Mouse (Mus musculus): Measurements from ENCODE around the gene Kbtbd12. TPM values are rescaled to one million over a fixed set of nuclear protein-coding genes. Genes with fewer than 3 reads are reported as not detected.

Kbtbd12 gene
- total and polyA plus RNA-seq, 2 experiments from 2014 or later, result 0.34 to 0.68 TPM

DNA sequence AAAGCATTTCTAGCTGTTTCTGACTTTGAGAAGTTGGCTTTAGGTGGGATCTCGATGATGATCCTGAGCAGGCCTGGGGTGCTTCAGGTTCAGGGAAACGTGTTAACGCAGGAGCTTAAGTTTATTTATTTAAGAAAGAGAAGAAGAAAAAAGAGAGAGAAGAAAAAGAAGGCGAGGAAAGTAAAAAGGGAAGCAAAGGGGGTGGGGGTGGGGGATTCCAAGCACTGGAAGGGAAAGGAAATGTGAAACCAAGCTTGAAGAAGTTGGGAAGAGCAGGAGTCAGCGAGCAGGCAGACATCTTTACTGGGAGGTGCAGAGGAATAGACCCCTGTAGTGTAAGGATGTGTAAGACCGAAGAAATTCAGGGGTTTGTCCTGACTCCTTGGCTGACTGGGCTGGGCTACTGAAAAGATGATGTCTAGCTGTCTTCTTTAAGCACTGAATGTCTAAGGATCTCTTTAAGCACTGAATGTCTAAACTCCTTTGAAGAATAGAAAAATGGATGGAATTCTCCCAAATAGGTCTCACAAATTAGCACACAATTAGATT, 1.7 kb upstream of the Kbtbd12 start:
- 42% methylated on average over 6 of the region's 6 CpGs for WGBS
- Histone ChIP-seq H3K27me3 (ENCODE audit: insufficient read depth, low read length) (no peaks in the 10 kb centered on the region), H3K4me3 (ENCODE audit: low read length) (no peak overlapping the region), H3K4me1 (ENCODE audit: insufficient read depth, low read length) (peaks cover 13% of the 10 kb centered on the region; the same call in 1 of the 2 replicates), H3K36me3 (ENCODE audit: insufficient read depth, low read length) (no peaks in the 10 kb centered on the region), H3K4me2 (ENCODE audit: low read depth, low read length) (peak overlapping the region; percentile 45), H3K9me3 (ENCODE audit: low read length) (peaks cover 4% of the 10 kb centered on the region; the same call in 1 of the 2 replicates), H3K9ac (replicated peaks; ENCODE audit: low read length) (no peak overlapping the region), H3K27ac (peak overlapping the region; percentile 27; the same call in 1 of the 2 replicates)
- TF ChIP-seq CTCF (IDR thresholded peaks at IDR 0.05; ENCODE audit: low read depth), result no peak
- no peak for ATAC-seq
- no peak for DNase-seq (ENCODE audit: low spot score)

- Histone ChIP-seq H3K4me1 (ENCODE audit: insufficient read depth, low read length) (peaks cover 13% of the 10 kb centered on the region; the same call in 1 of the 2 replicates), H3K36me3 (ENCODE audit: insufficient read depth, low read length) (no peaks in the 10 kb centered on the region), H3K27ac (0 out of 2 replicates have a peak overlapping the region, but pooled peaks have one; percentile 27), H3K27me3 (ENCODE audit: insufficient read depth, low read length) (no peaks in the 10 kb centered on the region), H3K9ac (replicated peaks; ENCODE audit: low read length) (no peak overlapping the region), H3K4me2 (ENCODE audit: low read depth, low read length) (no peak overlapping the region), H3K4me3 (ENCODE audit: low read length) (no peak overlapping the region), H3K9me3 (ENCODE audit: low read length) (peaks cover 4% of the 10 kb centered on the region; the same call in 1 of the 2 replicates)
- TF ChIP-seq CTCF (IDR thresholded peaks at IDR 0.05; ENCODE audit: low read depth), result no peak
- ATAC-seq (no peak), DNase-seq (ENCODE audit: low spot score) (no peak)
- WGBS, result 41% methylated on average over 1 of the region's 1 CpGs
Measured at GRCm38 (mm10) chr6:88638917-88639316, 1.2 kb upstream of the Kbtbd12 start.

- H3K27me3 ChIP-seq (ENCODE audit: insufficient read depth, low read length), result no peaks in the 10 kb centered on the region
- no peak overlapping the region for H3K4me3 ChIP-seq (ENCODE audit: low read length)
- ATAC-seq (no peak), DNase-seq (ENCODE audit: low spot score) (no peak)
- H3K27ac ChIP-seq, result no peak overlapping the region
- H3K4me1 ChIP-seq (ENCODE audit: insufficient read depth, low read length), result peaks cover 13% of the 10 kb centered on the region; the same call in 1 of the 2 replicates
- WGBS, result 93% methylated on average over 6 of the region's 6 CpGs
- TF ChIP-seq CTCF (IDR thresholded peaks at IDR 0.05; ENCODE audit: low read depth), result no peak
- H3K4me2 ChIP-seq (ENCODE audit: low read depth, low read length), result no peak overlapping the region
- H3K9ac ChIP-seq (replicated peaks; ENCODE audit: low read length), result no peak overlapping the region
- no peaks in the 10 kb centered on the region for H3K36me3 ChIP-seq (ENCODE audit: insufficient read depth, low read length)
- H3K9me3 ChIP-seq (ENCODE audit: low read length), result peaks cover 4% of the 10 kb centered on the region; the same call in 1 of the 2 replicates
Measured at GRCm38 (mm10) chr6:88635881-88636754, 1.6 kb downstream of the Kbtbd12 start.

DNA sequence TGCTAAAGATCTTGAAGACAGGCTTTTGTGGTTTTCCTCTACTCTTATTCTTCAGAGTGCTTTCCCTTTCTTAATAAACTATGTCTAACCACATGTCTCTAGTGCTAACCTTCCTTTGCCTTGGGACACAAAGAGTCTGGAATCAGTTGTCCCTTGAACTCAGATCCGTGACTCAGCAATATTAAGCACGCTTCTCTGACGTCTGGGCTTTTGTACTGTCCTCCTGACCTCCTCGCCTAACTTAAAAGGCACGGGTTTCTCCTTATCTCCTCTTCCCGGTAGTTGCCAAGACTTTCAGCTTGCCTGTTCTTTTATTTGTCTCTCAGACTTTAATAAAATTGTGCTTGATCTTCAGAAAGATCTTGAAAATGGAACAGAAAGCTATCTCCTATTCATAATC, 6.5 kb downstream of the Kbtbd12 start:
- Histone ChIP-seq H3K4me1 (ENCODE audit: insufficient read depth, low read length) (no peaks in the 10 kb centered on the region; the same call in 1 of the 2 replicates), H3K9me3 (ENCODE audit: low read length) (no peaks in the 10 kb centered on the region), H3K27me3 (ENCODE audit: insufficient read depth, low read length) (no peaks in the 10 kb centered on the region), H3K4me2 (ENCODE audit: low read depth, low read length) (no peak overlapping the region), H3K9ac (replicated peaks; ENCODE audit: low read length) (no peak overlapping the region), H3K27ac (no peak overlapping the region), H3K4me3 (ENCODE audit: low read length) (no peak overlapping the region), H3K36me3 (ENCODE audit: insufficient read depth, low read length) (no peaks in the 10 kb centered on the region)
- 73% methylated on average over 6 of the region's 6 CpGs for WGBS
- DNase-seq (ENCODE audit: low spot score) (no peak), ATAC-seq (no peak)
- TF ChIP-seq CTCF (IDR thresholded peaks at IDR 0.05; ENCODE audit: low read depth), result no peak

DNA sequence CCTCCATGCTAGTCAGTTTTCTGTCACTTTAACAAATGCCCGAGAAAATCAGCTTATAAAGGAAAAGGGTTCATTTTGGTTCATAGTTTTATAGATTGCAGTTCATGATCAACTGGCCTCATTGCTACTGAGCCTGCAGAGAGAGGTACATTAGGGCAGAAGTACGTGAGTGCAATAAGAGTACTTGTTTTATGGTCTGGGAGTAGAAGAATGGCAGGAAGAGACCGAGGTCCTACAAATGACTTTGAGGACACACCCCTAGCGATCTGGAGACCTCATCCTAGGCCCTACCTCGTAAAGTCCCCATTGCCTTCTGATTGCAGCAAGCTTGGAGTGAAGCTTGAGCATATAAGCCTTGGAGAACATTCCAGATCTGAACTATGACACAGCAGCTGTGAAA, 7.2 kb downstream of the Kbtbd12 start:
- DNase-seq (ENCODE audit: low spot score) (no peak), ATAC-seq (no peak)
- no peak overlapping the region for H3K27ac ChIP-seq
- no peak overlapping the region for H3K4me3 ChIP-seq (ENCODE audit: low read length)
- H3K27me3 ChIP-seq (ENCODE audit: insufficient read depth, low read length), result no peaks in the 10 kb centered on the region
- WGBS, result 79% methylated on average over 5 of the region's 5 CpGs
- no peak overlapping the region for H3K9ac ChIP-seq (replicated peaks; ENCODE audit: low read length)
- H3K4me1 ChIP-seq (ENCODE audit: insufficient read depth, low read length), result no peaks in the 10 kb centered on the region; the same call in 1 of the 2 replicates
- H3K9me3 ChIP-seq (ENCODE audit: low read length), result no peaks in the 10 kb centered on the region
- no peaks in the 10 kb centered on the region for H3K36me3 ChIP-seq (ENCODE audit: insufficient read depth, low read length)
- no peak for TF ChIP-seq CTCF (IDR thresholded peaks at IDR 0.05; ENCODE audit: low read depth)
- no peak overlapping the region for H3K4me2 ChIP-seq (ENCODE audit: low read depth, low read length)

DNA sequence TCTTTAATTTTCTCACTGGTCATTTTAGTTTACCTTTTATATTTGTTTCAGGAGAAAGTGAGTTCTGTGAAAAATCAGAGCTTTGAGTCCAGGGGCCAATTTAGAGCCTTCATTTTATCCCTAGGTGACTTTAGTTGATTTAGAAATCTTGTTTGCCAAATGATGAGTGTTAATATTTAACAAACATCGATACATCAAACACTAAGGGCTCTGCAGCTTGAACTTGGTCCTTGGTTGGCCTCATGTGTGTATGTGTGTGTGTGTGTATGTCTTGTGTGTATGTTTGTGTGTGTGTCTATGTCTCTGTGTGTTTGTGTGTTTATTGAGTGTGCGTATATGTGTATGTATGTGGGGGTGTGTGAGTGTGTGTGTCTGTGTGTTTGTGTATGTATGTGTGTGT, 7.9 kb downstream of the Kbtbd12 start:
- no peaks in the 10 kb centered on the region for H3K36me3 ChIP-seq (ENCODE audit: insufficient read depth, low read length)
- TF ChIP-seq CTCF (IDR thresholded peaks at IDR 0.05; ENCODE audit: low read depth), result no peak
- ATAC-seq, result no peak
- WGBS, result 92% methylated on average over 2 of the region's 2 CpGs
- H3K9me3 ChIP-seq (ENCODE audit: low read length), result no peaks in the 10 kb centered on the region
- no peak overlapping the region for H3K27ac ChIP-seq
- DNase-seq (ENCODE audit: low spot score), result no peak
- no peaks in the 10 kb centered on the region; the same call in 1 of the 2 replicates for H3K4me1 ChIP-seq (ENCODE audit: insufficient read depth, low read length)
- no peak overlapping the region for H3K9ac ChIP-seq (replicated peaks; ENCODE audit: low read length)
- H3K4me3 ChIP-seq (ENCODE audit: low read length), result no peak overlapping the region
- H3K4me2 ChIP-seq (ENCODE audit: low read depth, low read length), result no peak overlapping the region
- H3K27me3 ChIP-seq (ENCODE audit: insufficient read depth, low read length), result no peaks in the 10 kb centered on the region
